Comparison of ENCODE assay signal across 8 mouse cellular contexts in genomic region chr15:10469641-10470150, GRCm38 (mm10). TPM values are rescaled to one million over a fixed set of nuclear protein-coding genes. Genes with fewer than 3 reads are reported as not detected.
DNase-seq lines count a peak whose midpoint lies in the region; ATAC-seq lines count a peak whose summit lies in the region.

No protein-coding gene starts in this region.

- H3K4me3 ChIP-seq in heart, embryonic 14.5 days (ENCODE audit: control insufficient read depth in 1 of 2, insufficient read depth in 1 of 2, low read depth in 1 of 2, low read length in 2 of 2), result peak overlapping the region; percentile 65 to 74
- peak overlapping the region; percentile 87 for H3K4me3 ChIP-seq in limb, embryonic 13.5 days
- H3K4me3 ChIP-seq in neural tube, embryonic 11.5 days (ENCODE audit: low read depth, low read length), result peak overlapping the region; percentile 81

- ATAC-seq in activated CD4-positive, CD25-positive, alpha-beta regulatory T cell, adult 4 months, result peak; percentile 15
- no peak for ATAC-seq in heart, embryonic 14.5 days (ENCODE audit: insufficient number of reproducible peaks, insufficient read depth, low FRiP score, low read depth)
- no peak; the same call in 1 of the 2 replicates for ATAC-seq in limb, embryonic 13.5 days (ENCODE audit: low FRiP score, low read depth)
- ATAC-seq in neural tube, embryonic 11.5 days (ENCODE audit: insufficient read depth, low FRiP score, low TSS enrichment), result peak; percentile 9; the same call in 1 of the 2 replicates

- peak overlapping the region; percentile 84 for H3K9ac ChIP-seq in heart, embryonic 14.5 days (ENCODE audit: low read length)
- peak overlapping the region; percentile 87 for H3K9ac ChIP-seq in limb, embryonic 13.5 days
- peak overlapping the region; percentile 88 for H3K9ac ChIP-seq in neural tube, embryonic 11.5 days (ENCODE audit: low read length)

- peak overlapping the region in 1 of 2 experiments; percentile 76; a peak in 2 of 4 replicates for H3K27ac ChIP-seq in heart, embryonic 14.5 days (replicated peaks in 1 of 2; ENCODE audit: control insufficient read depth in 1 of 2, insufficient read depth in 1 of 2, low read depth in 2 of 2, low read length in 2 of 2)
- H3K27ac ChIP-seq in limb, embryonic 13.5 days, result peak overlapping the region; percentile 67; the same call in 1 of the 2 replicates
- peak overlapping the region; percentile 79 for H3K27ac ChIP-seq in neural tube, embryonic 11.5 days (ENCODE audit: low read depth, low read length)

- H3K36me3 ChIP-seq in heart, embryonic 14.5 days (ENCODE audit: control insufficient read depth, insufficient read depth, low read length), result 0 out of 2 replicates have a peak, but pooled peaks cover 4% of the 10 kb centered on the region
- peaks cover 5% of the 10 kb centered on the region; the same call in 1 of the 2 replicates for H3K36me3 ChIP-seq in limb, embryonic 13.5 days
- H3K36me3 ChIP-seq in neural tube, embryonic 11.5 days (ENCODE audit: control insufficient read depth, insufficient read depth, low read length), result no peaks in the 10 kb centered on the region

- H3K4me1 ChIP-seq in heart, embryonic 14.5 days (ENCODE audit: control insufficient read depth in 2 of 2, insufficient read depth in 2 of 2, low read length in 2 of 2), result no peaks in the 10 kb centered on the region
- H3K4me1 ChIP-seq in limb, embryonic 13.5 days, result peaks cover 14% of the 10 kb centered on the region
- peaks cover 6% of the 10 kb centered on the region; the same call in 1 of the 2 replicates for H3K4me1 ChIP-seq in neural tube, embryonic 11.5 days (ENCODE audit: control insufficient read depth, insufficient read depth, low read length)

- H3K4me2 ChIP-seq in heart, embryonic 14.5 days (ENCODE audit: low read length), result peak overlapping the region; percentile 91
- H3K4me2 ChIP-seq in limb, embryonic 13.5 days (replicated peaks), result peak overlapping the region; percentile 89
- peak overlapping the region; percentile 82 for H3K4me2 ChIP-seq in neural tube, embryonic 11.5 days (ENCODE audit: low read depth)

- intact Hi-C loops in heart, postnatal 14 days (cut with DNase I), result no loop called here

- DNase-seq in heart, adult 8-10 months (ENCODE audit: low spot score), result peak; percentile 6
- DNase-seq in heart, postnatal 14 days, result no peak
- DNase-seq in 3T3-L1 (ENCODE audit: low read depth, low spot score), result peak; percentile 40
- DNase-seq in neural tube, embryonic 11.5 days (ENCODE audit: low spot score), result no peak
- no peak for DNase-seq in ovary, postnatal 14 days (ENCODE audit: low spot score)

- H3K27me3 ChIP-seq in heart, embryonic 14.5 days (ENCODE audit: control insufficient read depth, insufficient read depth, low read length), result no peaks in the 10 kb centered on the region
- no peaks in the 10 kb centered on the region for H3K27me3 ChIP-seq in limb, embryonic 13.5 days
- no peaks in the 10 kb centered on the region for H3K27me3 ChIP-seq in neural tube, embryonic 11.5 days (ENCODE audit: control insufficient read depth, insufficient read depth, low read length)

- WGBS in heart, embryonic 14.5 days, result under 1% methylated on average over 39 of the region's 40 CpGs
- WGBS in limb, embryonic 13.5 days, result under 1% methylated on average over 40 of the region's 40 CpGs
- under 1% methylated on average over 38 of the region's 40 CpGs for WGBS in neural tube, embryonic 11.5 days

- no peaks in the 10 kb centered on the region for H3K9me3 ChIP-seq in heart, embryonic 14.5 days (ENCODE audit: control insufficient read depth, low read length)
- H3K9me3 ChIP-seq in limb, embryonic 13.5 days, result no peaks in the 10 kb centered on the region
- H3K9me3 ChIP-seq in neural tube, embryonic 11.5 days (ENCODE audit: control insufficient read depth, low read length), result no peaks in the 10 kb centered on the region

RNA-seq across cellular contexts. Expression of gene Dnajc21, which starts 0.6 kb away (rescaled TPM):
- 10 to 100 TPM; 32.7 to 37.0 (median 35.8) TPM for total RNA-seq in heart, adult 8-10 months (2022)
- 10 to 100 TPM; 23.3 to 24.4 TPM for total RNA-seq in heart, postnatal 14 days (2021)
- 10 to 100 TPM; 11.7 to 13.9 TPM for polyA plus RNA-seq in activated CD4-positive, CD25-positive, alpha-beta regulatory T cell, adult 4 months (2017; shearing (Covaris generic))
- 12.9 and 13.0 TPM in 2 replicates for polyA plus RNA-seq in heart, embryonic 14.5 days (2014; fragmentation: Nextera tagmentation; extraction: Ambion mirVana)
- 12.1 and 12.3 TPM in 2 replicates for polyA plus RNA-seq in limb, embryonic 13.5 days (2015; fragmentation: Nextera tagmentation; extraction: Ambion mirVana)
- 16.5 and 19.5 TPM in 2 replicates for polyA plus RNA-seq in neural tube, embryonic 11.5 days (2014; fragmentation: Nextera tagmentation; extraction: Ambion mirVana)

RNA-seq across cellular contexts. Expression of gene Brix1, which starts 16.1 kb away (rescaled TPM):
- total RNA-seq in heart, adult 8-10 months (2022), result 10 to 100 TPM; 16.9 to 20.8 (median 19.0) TPM
- total RNA-seq in heart, postnatal 14 days (2021), result 10 to 100 TPM; 15.3 to 20.5 TPM
- 100 to 1,000 TPM; 145 to 167 TPM for polyA plus RNA-seq in activated CD4-positive, CD25-positive, alpha-beta regulatory T cell, adult 4 months (2017; shearing (Covaris generic))
- polyA plus RNA-seq in heart, embryonic 14.5 days (2014; fragmentation: Nextera tagmentation; extraction: Ambion mirVana), result 55.9 and 58.8 TPM in 2 replicates
- 111 and 114 TPM in 2 replicates for polyA plus RNA-seq in limb, embryonic 13.5 days (2015; fragmentation: Nextera tagmentation; extraction: Ambion mirVana)
- 107 and 116 TPM in 2 replicates for polyA plus RNA-seq in neural tube, embryonic 11.5 days (2014; fragmentation: Nextera tagmentation; extraction: Ambion mirVana)

RNA-seq across cellular contexts. Expression of gene Rad1, which starts 16.1 kb away (rescaled TPM):
- total RNA-seq in heart, adult 8-10 months (2022), result 10 to 100 TPM in 1 of 4 experiments, 1 to 10 TPM in 3; 7.7 to 10.3 (median 8.3) TPM
- 1 to 10 TPM; 7.2 to 8.5 TPM for total RNA-seq in heart, postnatal 14 days (2021)
- 10 to 100 TPM; 26.8 TPM for polyA plus RNA-seq in activated CD4-positive, CD25-positive, alpha-beta regulatory T cell, adult 4 months (2017; shearing (Covaris generic))
- 12.6 and 16.9 TPM in 2 replicates for polyA plus RNA-seq in heart, embryonic 14.5 days (2014; fragmentation: Nextera tagmentation; extraction: Ambion mirVana)
- polyA plus RNA-seq in limb, embryonic 13.5 days (2015; fragmentation: Nextera tagmentation; extraction: Ambion mirVana), result 36.0 and 38.7 TPM in 2 replicates
- polyA plus RNA-seq in neural tube, embryonic 11.5 days (2014; fragmentation: Nextera tagmentation; extraction: Ambion mirVana), result 23.6 and 28.7 TPM in 2 replicates

Comparison
In these comparisons a context has a peak if more than half of its experiments do, and no peak if none do; other contexts are left out.
1. DNase-seq: peak in heart, adult 8-10 months (single experiment) and 3T3-L1 (single experiment); none in heart, postnatal 14 days (0 of 2), neural tube, embryonic 11.5 days (single experiment) and ovary, postnatal 14 days (single experiment).
2. ATAC-seq: peak in activated CD4-positive, CD25-positive, alpha-beta regulatory T cell, adult 4 months (single experiment) and neural tube, embryonic 11.5 days (single experiment); none in heart, embryonic 14.5 days (single experiment) and limb, embryonic 13.5 days (single experiment).
3. Peak in every context shown above with its lines, with median percentiles within 50 percentile points of each other: H3K4me2 ChIP-seq, H3K4me3 ChIP-seq and H3K9ac ChIP-seq.